Mouse (Mus musculus) MEL (cell line): ENCODE measurements at regions not wholly inside any gene's neighbourhood (a gene's known extent, or its start where the extent isn't known, plus 50 kb on each side); places are given as distances from the start of the nearest gene placed in this dataset.

Experiments
- DNase-seq: peaks from one replicate; pipeline ENCODE4 v3.0.0; 2011; ENCODE audit warnings: low read depth, low spot score
- H3K27ac ChIP-seq: 2 replicates; pipeline ENCODE4 v1.5.1; 2012; ENCODE audit warnings: low read depth, mild to moderate bottlenecking, control low read depth, low read length, moderate library complexity; ENCODE audit not compliant: control insufficient read depth
- H3K27me3 ChIP-seq, 2 experiments: fragments of 150-350 bp in 1 of 2; sonication (generic) in 1 of 2; 2 replicates each; pipeline ENCODE4 v1.6.1; 2012; ENCODE audit warnings: low read length in 2 of 2, mild to moderate bottlenecking in 2 of 2, improper control_type of control experiment in 1 of 2, moderate library complexity in 1 of 2; ENCODE audit not compliant: insufficient read depth in 2 of 2, control insufficient read depth in 1 of 2
- H3K36me3 ChIP-seq, 2 experiments: 2 replicates each; pipeline ENCODE4 v1.6.1; 2012 to 2014; ENCODE audit warnings: low read length in 2 of 2, improper control_type of control experiment in 1 of 2, inconsistent platforms in 1 of 2, mild to moderate bottlenecking in 1 of 2; ENCODE audit not compliant: insufficient read depth in 2 of 2, control insufficient read depth in 1 of 2
- H3K4me1 ChIP-seq, 2 experiments: fragments of 150-350 bp in 1 of 2; sonication (generic) in 1 of 2; 2 replicates each; pipeline ENCODE4 v1.6.1; 2012; ENCODE audit warnings: low read length in 2 of 2, improper control_type of control experiment in 1 of 2, mild to moderate bottlenecking in 1 of 2; ENCODE audit not compliant: insufficient read depth in 2 of 2, control insufficient read depth in 1 of 2
- H3K4me3 ChIP-seq, 2 experiments: fragments of 150-350 bp in 1 of 2; sonication (generic) in 1 of 2; 2 replicates each; pipeline ENCODE4 v1.5.1; 2012; ENCODE audit warnings: low read depth in 2 of 2, low read length in 2 of 2, mild to moderate bottlenecking in 2 of 2, moderate library complexity in 2 of 2, control low read depth in 1 of 2, improper control_type of control experiment in 1 of 2; ENCODE audit not compliant: control insufficient read depth in 1 of 2, insufficient read depth in 1 of 2
- H3K79me2 ChIP-seq: 2 replicates; pipeline ENCODE4 v1.6.1; 2012; ENCODE audit warnings: mild to moderate bottlenecking, low read length, moderate library complexity; ENCODE audit not compliant: control insufficient read depth, poor library complexity, insufficient read depth
- H3K9ac ChIP-seq: 2 replicates; pipeline ENCODE4 v1.6.1; 2012; ENCODE audit warnings: low read depth, mild to moderate bottlenecking, control low read depth, low read length, moderate library complexity; ENCODE audit not compliant: control insufficient read depth, poor library complexity, severe bottlenecking
- H3K9me3 ChIP-seq: fragments of 150-350 bp; sonication (generic); replicated peaks from 2 replicates; pipeline ENCODE4 v1.6.1; 2012; ENCODE audit warnings: mild to moderate bottlenecking, low read length, improper control_type of control experiment, moderate library complexity; ENCODE audit not compliant: insufficient read depth
- BHLHE40 ChIP-seq: IDR thresholded peaks from 2 replicates; pipeline ENCODE4 v1.6.1; 2012; ENCODE audit warnings: low read depth, mild to moderate bottlenecking, inconsistent platforms, low read length, improper control_type of control experiment, borderline replicate concordance
- CHD1 ChIP-seq: IDR thresholded peaks from 2 replicates; pipeline ENCODE4 v1.6.1; 2012; ENCODE audit warnings: low read depth, mild to moderate bottlenecking, inconsistent platforms, low read length, improper control_type of control experiment
- CHD2 ChIP-seq: IDR thresholded peaks from 2 replicates; pipeline ENCODE4 v1.6.1; 2011; ENCODE audit warnings: low read length, improper control_type of control experiment
- CTCF ChIP-seq, 3 experiments: IDR thresholded peaks in 2 of 3; conservative IDR thresholded peaks in 1 of 3; 2 replicates each; pipeline ENCODE4 v1.5.1; 2011 to 2012; ENCODE audit warnings: low read length in 3 of 3, low read depth in 2 of 3, mild to moderate bottlenecking in 2 of 3, improper control_type of control experiment in 1 of 3, inconsistent platforms in 1 of 3, mixed read lengths in 1 of 3, moderate library complexity in 1 of 3; ENCODE audit not compliant: control insufficient read depth in 1 of 3, insufficient read depth in 1 of 3, poor library complexity in 1 of 3, severe bottlenecking in 1 of 3
- E2F4 ChIP-seq: IDR thresholded peaks from 2 replicates; pipeline ENCODE4 v1.6.1; 2011; ENCODE audit warnings: low read depth, low read length, improper control_type of control experiment, borderline replicate concordance
- ELF1 ChIP-seq: IDR thresholded peaks from 2 replicates; pipeline ENCODE4 v1.6.1; 2014; ENCODE audit warnings: low read depth, mild to moderate bottlenecking, inconsistent platforms, low read length, improper control_type of control experiment, moderate library complexity
- EP300 ChIP-seq, 2 experiments: IDR thresholded peaks; 2 replicates each; pipeline ENCODE4 v1.6.1; 2011; ENCODE audit warnings: improper control_type of control experiment in 2 of 2, low read length in 2 of 2, low read depth in 1 of 2, mild to moderate bottlenecking in 1 of 2
- ETS1 ChIP-seq: IDR thresholded peaks from 2 replicates; pipeline ENCODE4 v1.6.1; 2012; ENCODE audit warnings: low read depth, mild to moderate bottlenecking, inconsistent platforms, low read length, improper control_type of control experiment, moderate library complexity
- GABPA ChIP-seq: IDR thresholded peaks from 2 replicates; pipeline ENCODE4 v1.6.1; 2012; ENCODE audit warnings: low read depth, mild to moderate bottlenecking, inconsistent platforms, low read length, improper control_type of control experiment, moderate library complexity
- GATA1 ChIP-seq: IDR thresholded peaks from 2 replicates; pipeline ENCODE4 v1.6.1; 2011; ENCODE audit warnings: low read depth, low read length, improper control_type of control experiment
- HCFC1 ChIP-seq: IDR thresholded peaks from 2 replicates; pipeline ENCODE4 v1.6.1; 2012; ENCODE audit warnings: low read depth, mild to moderate bottlenecking, inconsistent platforms, low read length, improper control_type of control experiment, moderate library complexity
- JUND ChIP-seq: IDR thresholded peaks from 2 replicates; pipeline ENCODE4 v1.6.1; 2011; ENCODE audit warnings: low read depth, mild to moderate bottlenecking, improper control_type of control experiment, low read length
- MAFK ChIP-seq: IDR thresholded peaks from 2 replicates; pipeline ENCODE4 v1.6.1; 2011; ENCODE audit warnings: low read depth, mild to moderate bottlenecking, low read length, improper control_type of control experiment, borderline replicate concordance
- MAX ChIP-seq: IDR thresholded peaks from 2 replicates; pipeline ENCODE4 v1.6.1; 2011; ENCODE audit warnings: low read length, improper control_type of control experiment
- MEF2A ChIP-seq: IDR thresholded peaks from 2 replicates; pipeline ENCODE4 v1.6.1; 2014; ENCODE audit warnings: low read depth, mild to moderate bottlenecking, inconsistent platforms, low read length, improper control_type of control experiment; ENCODE audit not compliant: poor library complexity, insufficient replicate concordance, severe bottlenecking; ENCODE audit errors: extremely low read depth
- MXI1 ChIP-seq: IDR thresholded peaks from 2 replicates; pipeline ENCODE4 v1.6.1; 2011; ENCODE audit warnings: mild to moderate bottlenecking, low read depth, low read length, improper control_type of control experiment
- MYB ChIP-seq: IDR thresholded peaks from 2 replicates; pipeline ENCODE4 v1.6.1; 2011; ENCODE audit warnings: mild to moderate bottlenecking, low read depth, low read length, improper control_type of control experiment
- MYC ChIP-seq: IDR thresholded peaks from 2 replicates; pipeline ENCODE4 v1.6.1; 2011; ENCODE audit warnings: low read depth, mild to moderate bottlenecking, low read length, improper control_type of control experiment, moderate library complexity
- NELFE ChIP-seq: IDR thresholded peaks from 2 replicates; pipeline ENCODE4 v1.6.1; 2011; ENCODE audit warnings: low read depth, low read length, improper control_type of control experiment
- NRF1 ChIP-seq: IDR thresholded peaks from 2 replicates; pipeline ENCODE4 v1.6.1; 2014; ENCODE audit warnings: low read depth, mild to moderate bottlenecking, inconsistent platforms, low read length, improper control_type of control experiment, moderate library complexity; ENCODE audit not compliant: poor library complexity, insufficient read depth, severe bottlenecking
- POLR2AphosphoS5 ChIP-seq: IDR thresholded peaks from 2 replicates; pipeline ENCODE4 v1.6.1; 2012; ENCODE audit warnings: low read depth, borderline replicate concordance, mild to moderate bottlenecking, inconsistent platforms, low read length, moderate library complexity, mixed read lengths
- RCOR1 ChIP-seq: IDR thresholded peaks from 2 replicates; pipeline ENCODE4 v1.6.1; 2012; ENCODE audit warnings: low read depth, mild to moderate bottlenecking, inconsistent platforms, low read length, improper control_type of control experiment
- SIN3A ChIP-seq: IDR thresholded peaks from 2 replicates; pipeline ENCODE4 v1.6.1; 2012; ENCODE audit warnings: low read length, improper control_type of control experiment, inconsistent platforms
- SMC3 ChIP-seq: IDR thresholded peaks from 2 replicates; pipeline ENCODE4 v1.6.1; 2011; ENCODE audit warnings: low read depth, low read length, improper control_type of control experiment
- TBP ChIP-seq: IDR thresholded peaks from 2 replicates; pipeline ENCODE4 v1.8.0; 2011; ENCODE audit warnings: low read depth, low read length, improper control_type of control experiment
- UBTF ChIP-seq: IDR thresholded peaks from 2 replicates; pipeline ENCODE4 v1.6.1; 2012; ENCODE audit warnings: low read depth, mild to moderate bottlenecking, inconsistent platforms, low read length, improper control_type of control experiment, moderate library complexity, borderline replicate concordance; ENCODE audit not compliant: insufficient read depth
- USF1 ChIP-seq: IDR thresholded peaks from 2 replicates; pipeline ENCODE4 v1.6.1; 2014; ENCODE audit warnings: low read depth, mild to moderate bottlenecking, inconsistent platforms, low read length, improper control_type of control experiment, moderate library complexity
- USF2 ChIP-seq, 2 experiments: IDR thresholded peaks; 2 replicates each; pipeline ENCODE4 v1.6.1; 2011 to 2012; ENCODE audit warnings: improper control_type of control experiment in 2 of 2, low read length in 2 of 2, borderline replicate concordance in 1 of 2, inconsistent platforms in 1 of 2, low read depth in 1 of 2, mild to moderate bottlenecking in 1 of 2; ENCODE audit not compliant: insufficient read depth in 1 of 2
- ZKSCAN1 ChIP-seq: IDR thresholded peaks from 2 replicates; pipeline ENCODE4 v1.6.1; 2012; ENCODE audit warnings: low read depth, mild to moderate bottlenecking, inconsistent platforms, low read length, improper control_type of control experiment, moderate library complexity
- ZMIZ1 ChIP-seq: IDR thresholded peaks from 2 replicates; pipeline ENCODE4 v1.6.1; 2012; ENCODE audit warnings: low read depth, mild to moderate bottlenecking, inconsistent platforms, low read length, improper control_type of control experiment, moderate library complexity
- ZNF384 ChIP-seq: IDR thresholded peaks from 2 replicates; pipeline ENCODE4 v1.6.1; 2012; ENCODE audit warnings: low read depth, mild to moderate bottlenecking, inconsistent platforms, low read length, improper control_type of control experiment

DNA sequence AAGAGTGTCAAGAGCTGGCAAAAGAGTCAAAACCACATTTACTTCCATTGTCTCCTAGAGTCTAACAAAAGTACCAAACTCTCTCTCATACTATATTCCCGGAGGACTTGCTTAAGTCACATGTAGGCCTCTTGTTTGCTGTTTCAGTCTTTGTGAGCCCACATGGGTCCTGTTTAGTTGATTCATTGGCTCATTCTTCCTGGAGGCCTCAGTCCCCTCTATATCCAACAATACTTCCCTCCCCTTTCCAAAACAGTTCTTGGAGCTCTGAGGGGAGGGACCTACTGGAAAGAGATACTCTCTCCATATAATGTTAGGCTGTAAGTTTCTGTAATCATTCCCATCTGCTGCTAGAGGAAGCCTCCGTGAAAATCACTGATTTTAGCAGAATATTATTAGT is 1171.8 kb downstream of the Tbl1xr1 start:
- DNase-seq: no peak
- Histone ChIP-seq H3K4me3 (no peak overlapping the region), H3K27ac (no peak overlapping the region), H3K4me1 (peaks cover 0 to 3% of the 10 kb centered on the region in 2 experiments; a peak in 3 of 4 replicates), H3K27me3 (no peaks in the 10 kb centered on the region), H3K9me3 (no peaks in the 10 kb centered on the region), H3K9ac (no peak overlapping the region), H3K36me3 (peaks cover 0 to 3% of the 10 kb centered on the region in 2 experiments; a peak in 2 of 4 replicates), H3K79me2 (no peaks in the 10 kb centered on the region)
- TF ChIP-seq JUND (no peak), MYC (no peak), BHLHE40 (no peak), ELF1 (no peak), HCFC1 (no peak), SIN3A (no peak)

GRCm38 (mm10) chr3:23252180-23252579 is 1175.7 kb downstream of the Tbl1xr1 start:
- H3K9me3 ChIP-seq: no peaks in the 10 kb centered on the region
- peaks cover 0 to 3% of the 10 kb centered on the region in 2 experiments; a peak in 3 of 4 replicates for H3K4me1 ChIP-seq
- DNase-seq: peak; percentile 93
- peaks cover 0 to 3% of the 10 kb centered on the region in 2 experiments; a peak in 2 of 4 replicates for H3K36me3 ChIP-seq
- H3K27me3 ChIP-seq: no peaks in the 10 kb centered on the region
- no peak overlapping the region for H3K9ac ChIP-seq
- H3K4me3 ChIP-seq: no peak overlapping the region
- H3K79me2 ChIP-seq: no peaks in the 10 kb centered on the region
- peak overlapping the region; percentile 19; the same call in 1 of the 2 replicates for H3K27ac ChIP-seq
- TF ChIP-seq MXI1 (no peak), NRF1 (no peak), GABPA (0 out of 2 replicates have a peak, but pooled peaks have one; percentile 12), ZNF384 (no peak), EP300 (IDR thresholded peaks at IDR 0.05; ENCODE audit: low read depth in 1 of 2, low read length in 2 of 2) (peak; percentile 91 to 95), ZKSCAN1 (no peak), MYB (no peak), E2F4 (no peak), ZMIZ1 (no peak), CHD2 (no peak), POLR2AphosphoS5 (no peak), SIN3A (peak; percentile 69), CHD1 (no peak), SMC3 (peak; percentile 33), MEF2A (no peak), CTCF (IDR thresholded peaks at IDR 0.05 in 2 of 3, conservative IDR thresholded peaks at IDR 0.05 in 1 of 3; ENCODE audit: control insufficient read depth in 1 of 3, insufficient read depth in 1 of 3, low read depth in 2 of 3, low read length in 3 of 3, poor library complexity in 1 of 3, severe bottlenecking in 1 of 3) (no peak), USF1 (no peak), MAX (no peak), TBP (no peak; the same call in 1 of the 2 replicates), USF2 (IDR thresholded peaks at IDR 0.05; ENCODE audit: borderline replicate concordance in 1 of 2, insufficient read depth in 1 of 2, low read depth in 1 of 2, low read length in 2 of 2) (no peak), UBTF (no peak), HCFC1 (no peak; the same call in 1 of the 2 replicates), JUND (no peak), MAFK (no peak), GATA1 (peak; percentile 97), NELFE (no peak), RCOR1 (peak; percentile 93), ETS1 (peak; percentile 79)
